Mouse (Mus musculus) thymus, adult 2 months (tissue): ENCODE results near the gene Gh. TPM values are rescaled to one million over a fixed set of nuclear protein-coding genes. Genes with fewer than 3 reads are reported as not detected.

Experiments
- DNase-seq: peaks from one replicate; pipeline ENCODE4 v3.0.0; 2021
- H3K27ac ChIP-seq: fragments of 200-500 bp; 2 replicates; pipeline ENCODE4 v1.5.1; 2012; ENCODE audit warnings: low read length, control low read depth; ENCODE audit not compliant: control insufficient read depth, insufficient read depth
- H3K27me3 ChIP-seq: fragments of 200-500 bp; 2 replicates; pipeline ENCODE4 v1.6.1; 2012; ENCODE audit warnings: mild to moderate bottlenecking, low read length, moderate library complexity, mixed read lengths; ENCODE audit not compliant: control insufficient read depth, insufficient read depth
- H3K36me3 ChIP-seq: fragments of 200-500 bp; 2 replicates; pipeline ENCODE4 v1.6.1; 2012; ENCODE audit warnings: mild to moderate bottlenecking, low read length, moderate library complexity; ENCODE audit not compliant: control insufficient read depth, insufficient read depth
- H3K4me1 ChIP-seq: fragments of 200-500 bp; replicated peaks from 2 replicates; pipeline ENCODE4 v1.6.1; 2012; ENCODE audit warnings: low read length; ENCODE audit not compliant: control insufficient read depth, insufficient read depth
- H3K4me3 ChIP-seq: fragments of 200-500 bp; 2 replicates; pipeline ENCODE4 v1.5.1; 2012; ENCODE audit warnings: mild to moderate bottlenecking, low read length, control low read depth, moderate library complexity; ENCODE audit not compliant: control insufficient read depth, insufficient read depth
- CTCF ChIP-seq: fragments of 200-500 bp; IDR thresholded peaks from 2 replicates; pipeline ENCODE4 v1.5.1; 2012; ENCODE audit warnings: mild to moderate bottlenecking, control low read depth, low read length, moderate library complexity, borderline replicate concordance; ENCODE audit not compliant: control insufficient read depth, poor library complexity, insufficient read depth; ENCODE audit errors: extremely low read depth
- POLR2A ChIP-seq: fragments of 200-500 bp; IDR thresholded peaks from 2 replicates; pipeline ENCODE4 v1.6.1; 2012; ENCODE audit warnings: mild to moderate bottlenecking, low read length, control low read depth, moderate library complexity; ENCODE audit not compliant: control insufficient read depth, poor library complexity, insufficient read depth; ENCODE audit errors: extremely low read depth
- WGBS: fragments of 180-500 bp; shearing (Covaris S2); methylation state at CpG from one replicate; pipeline ENCODE4 v1.1.7; 2018; 5-methylcytosine and 5-hydroxymethylcytosine counted together
- polyA plus RNA-seq: library from polyadenylated mRNA; depleted of rRNA; stranded (reverse); fragments of >200 nt; gene quantifications from 2 replicates; pipeline ENCODE4 v1.2.3, GENCODE M21; 2012

The Gh gene
- polyA plus RNA-seq, 1 experiment, result 1.7 TPM

DNA sequence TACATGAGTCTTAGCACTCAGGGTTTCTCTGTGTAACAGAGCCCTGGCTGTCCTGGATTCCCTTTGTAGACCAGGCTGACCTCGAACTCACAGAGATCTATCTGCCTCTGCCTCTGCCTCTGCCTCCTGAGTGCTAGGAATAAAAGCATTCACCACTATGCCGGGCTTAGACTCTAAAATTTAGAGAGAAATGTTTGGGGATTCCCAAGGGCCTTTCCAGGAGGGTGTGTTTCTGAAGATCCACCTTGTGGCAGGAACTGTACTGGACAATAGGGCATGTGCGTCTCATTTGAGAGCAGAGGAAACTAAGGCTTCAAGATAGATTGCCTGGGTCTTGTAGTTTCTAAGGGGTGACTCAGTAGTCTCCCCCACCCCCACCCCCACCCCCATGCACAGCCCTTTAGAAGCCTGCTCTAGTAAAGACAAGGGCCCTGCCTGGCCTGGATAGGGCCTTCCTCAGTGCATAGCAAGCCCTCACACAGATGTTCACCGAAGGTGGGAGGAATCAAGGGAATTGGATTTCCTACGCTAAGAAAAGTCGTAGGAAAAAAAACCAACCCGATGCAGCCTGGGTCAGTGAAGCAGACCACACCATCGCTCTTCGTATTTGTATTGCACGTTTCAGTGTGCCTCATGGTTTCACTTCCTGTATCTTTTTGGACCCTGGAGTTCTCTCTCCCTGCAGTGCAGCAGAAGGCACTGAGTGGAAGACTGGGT is 3.8 kb upstream of the Gh start:
- DNase-seq, result no peak

DNA sequence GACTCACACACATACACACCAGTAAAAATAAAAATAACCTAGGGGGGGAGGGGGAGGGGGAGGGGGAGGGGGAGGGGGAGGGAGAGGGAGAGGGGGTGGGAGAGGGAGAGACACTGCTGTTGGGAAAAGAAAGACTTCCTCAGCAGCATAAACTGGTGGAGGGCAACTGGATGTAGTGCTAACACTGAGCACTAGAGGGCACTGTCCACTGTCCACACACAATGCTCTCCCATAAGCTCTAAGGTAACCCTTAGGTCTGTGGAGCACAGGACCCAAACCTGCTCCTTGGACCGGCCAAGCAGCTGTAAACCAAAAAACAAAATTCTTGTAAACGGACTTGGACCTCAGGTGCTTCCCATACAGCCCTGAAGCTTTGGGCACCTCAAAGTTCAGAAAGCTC is 969 bp upstream of the Gh start:
- no peaks in the 10 kb centered on the region for H3K27me3 ChIP-seq
- H3K36me3 ChIP-seq, result no peaks in the 10 kb centered on the region
- WGBS, result 5% methylated on average over 2 of the region's 2 CpGs
- no peak overlapping the region for H3K27ac ChIP-seq
- no peak overlapping the region for H3K4me3 ChIP-seq
- peak; percentile 73 for DNase-seq
- TF ChIP-seq POLR2A (no peak), CTCF (peak; percentile 19; the same call in 1 of the 2 replicates)
- peaks cover 11% of the 10 kb centered on the region for H3K4me1 ChIP-seq

More for the DNA sequence above, 3.8 kb upstream of the Gh start:
- no peak for TF ChIP-seq CTCF
- no peak for TF ChIP-seq POLR2A
- no peaks in the 10 kb centered on the region for H3K36me3 ChIP-seq
- peak overlapping the region; percentile 43; the same call in 1 of the 2 replicates for H3K27ac ChIP-seq
- no peaks in the 10 kb centered on the region for H3K27me3 ChIP-seq
- no peak overlapping the region for H3K4me3 ChIP-seq
- 68% methylated on average over 10 of the region's 10 CpGs for WGBS
- peaks cover 18% of the 10 kb centered on the region for H3K4me1 ChIP-seq

DNA sequence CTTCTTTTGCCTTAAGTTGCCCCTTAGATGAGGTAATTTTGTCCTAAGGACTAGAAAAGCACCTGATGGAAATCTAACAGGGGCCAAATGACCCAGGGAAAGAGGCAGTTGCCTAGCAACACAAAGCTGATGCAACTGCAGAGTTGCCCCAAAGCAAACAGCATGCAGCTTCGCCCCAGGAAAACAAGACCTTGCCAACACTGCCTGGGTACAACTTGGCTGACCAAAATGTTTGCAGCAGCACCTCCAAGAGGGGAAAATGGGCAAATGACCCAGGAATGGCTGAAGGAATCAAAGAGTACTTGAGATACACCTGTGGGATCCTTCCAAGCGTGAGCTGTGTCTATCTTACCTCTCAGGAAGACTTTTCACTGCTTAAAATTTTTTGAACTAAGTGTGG is 9.8 kb downstream of the Gh start:
- no peak for DNase-seq
- WGBS, result 97% methylated on average over 2 of the region's 2 CpGs

DNA sequence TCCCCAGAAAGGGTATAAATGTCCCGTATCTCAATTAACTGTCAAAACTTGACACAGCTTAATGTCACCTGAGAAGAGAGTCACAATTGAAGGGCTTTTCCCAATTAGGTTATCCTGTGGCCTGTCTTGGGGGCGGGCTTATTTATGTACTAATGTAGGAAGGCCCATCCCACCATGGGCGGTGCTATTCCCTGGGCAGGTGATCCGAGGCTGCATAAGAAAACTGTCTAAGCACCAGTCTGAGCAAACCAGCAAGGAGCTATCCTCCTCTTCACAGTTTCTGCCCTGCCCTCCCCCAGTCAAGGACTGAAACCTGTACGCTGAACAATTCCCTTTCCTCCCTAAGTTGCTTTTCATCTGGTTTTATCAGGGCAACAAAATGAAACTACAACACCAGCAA is 11.3 kb downstream of the Gh start:
- H3K4me1 ChIP-seq, result no peaks in the 10 kb centered on the region
- DNase-seq, result no peak
- TF ChIP-seq POLR2A, result no peak
- TF ChIP-seq CTCF, result no peak
- H3K27ac ChIP-seq, result no peak overlapping the region
- H3K36me3 ChIP-seq, result no peaks in the 10 kb centered on the region
- H3K27me3 ChIP-seq, result no peaks in the 10 kb centered on the region
- 90% methylated on average over 5 of the region's 5 CpGs for WGBS
- no peak overlapping the region for H3K4me3 ChIP-seq

More for the DNA sequence above, 9.8 kb downstream of the Gh start:
- no peak for TF ChIP-seq CTCF
- no peak for TF ChIP-seq POLR2A
- Histone ChIP-seq H3K4me1 (no peaks in the 10 kb centered on the region), H3K36me3 (no peaks in the 10 kb centered on the region), H3K27me3 (no peaks in the 10 kb centered on the region), H3K27ac (no peak overlapping the region), H3K4me3 (no peak overlapping the region)

DNA sequence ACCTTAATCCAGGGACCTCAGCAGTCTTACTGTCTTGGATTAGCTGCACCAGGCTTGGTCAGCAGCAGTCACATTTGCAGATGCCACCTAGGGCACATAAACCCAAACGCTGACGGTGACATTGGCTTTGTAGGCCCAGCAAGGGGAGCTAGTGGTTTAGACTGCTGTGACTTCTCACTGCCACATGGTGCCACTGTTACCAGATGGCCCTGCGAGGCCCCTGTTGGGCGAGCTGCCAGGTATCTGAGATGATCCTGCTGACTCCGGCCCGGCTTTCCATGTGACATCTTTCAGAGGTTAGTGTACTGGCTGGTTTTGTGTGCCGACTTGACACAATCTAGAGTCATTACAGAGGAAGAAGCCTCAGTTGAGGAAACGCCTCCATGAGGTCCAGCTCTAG is 12.3 kb downstream of the Gh start:
- 68% methylated on average over 8 of the region's 8 CpGs for WGBS
- TF ChIP-seq CTCF (0 out of 2 replicates have a peak, but pooled peaks have one; percentile 18), POLR2A (no peak)
- H3K27ac ChIP-seq, result no peak overlapping the region
- H3K4me1 ChIP-seq, result no peaks in the 10 kb centered on the region
- peak; percentile 30 for DNase-seq
- H3K4me3 ChIP-seq, result no peak overlapping the region
- H3K27me3 ChIP-seq, result no peaks in the 10 kb centered on the region
- H3K36me3 ChIP-seq, result no peaks in the 10 kb centered on the region

DNA sequence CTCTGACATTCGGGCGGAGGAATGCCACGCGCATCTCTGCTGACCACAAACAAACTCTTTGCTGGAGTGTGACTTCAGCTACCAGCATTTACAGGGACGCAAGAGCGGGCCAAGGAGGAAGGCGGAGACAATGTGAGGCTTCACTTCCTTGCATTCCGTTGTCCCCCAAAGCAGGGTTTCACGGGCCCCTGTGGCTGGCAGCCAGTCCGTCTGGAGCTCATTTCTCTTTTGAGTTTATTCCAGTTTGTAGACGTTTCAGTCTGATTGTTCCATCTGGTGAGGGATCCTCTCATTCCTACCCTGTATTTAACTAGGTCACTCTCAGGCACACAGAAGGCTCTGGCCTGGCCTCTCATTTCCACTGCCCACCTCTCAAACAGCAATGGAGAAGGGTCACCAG is 14.7 kb downstream of the Gh start:
- Histone ChIP-seq H3K36me3 (no peaks in the 10 kb centered on the region), H3K4me1 (no peaks in the 10 kb centered on the region), H3K27me3 (no peaks in the 10 kb centered on the region), H3K4me3 (no peak overlapping the region), H3K27ac (no peak overlapping the region)
- no peak for DNase-seq
- 88% methylated on average over 11 of the region's 11 CpGs for WGBS
- no peak for TF ChIP-seq CTCF
- TF ChIP-seq POLR2A, result no peak
